Mouse (Mus musculus) frontal cortex, adult (tissue): ENCODE measurements around the gene Ccdc85c.

ENCODE experiments used
- ATAC-seq: cut with Nextera tagmentation; 2 replicates; pipeline ENCODE4 v1.9.2; 2017; ENCODE audit warnings: mild to moderate bottlenecking, moderate library complexity, mixed read lengths; ENCODE audit not compliant: low TSS enrichment

The Ccdc85c gene

GRCm38 (mm10) chr12:108294620-108295019, 19.4 kb upstream of the Ccdc85c start:
- no peak for ATAC-seq

GRCm38 (mm10) chr12:108292957-108293356, 17.7 kb upstream of the Ccdc85c start:
- peak; percentile 86 for ATAC-seq

- peak; percentile 47; the same call in 1 of the 2 replicates for ATAC-seq
These were observed 17.2 kb upstream of the Ccdc85c start for GRCm38 (mm10) chr12:108292419-108292818.

DNA sequence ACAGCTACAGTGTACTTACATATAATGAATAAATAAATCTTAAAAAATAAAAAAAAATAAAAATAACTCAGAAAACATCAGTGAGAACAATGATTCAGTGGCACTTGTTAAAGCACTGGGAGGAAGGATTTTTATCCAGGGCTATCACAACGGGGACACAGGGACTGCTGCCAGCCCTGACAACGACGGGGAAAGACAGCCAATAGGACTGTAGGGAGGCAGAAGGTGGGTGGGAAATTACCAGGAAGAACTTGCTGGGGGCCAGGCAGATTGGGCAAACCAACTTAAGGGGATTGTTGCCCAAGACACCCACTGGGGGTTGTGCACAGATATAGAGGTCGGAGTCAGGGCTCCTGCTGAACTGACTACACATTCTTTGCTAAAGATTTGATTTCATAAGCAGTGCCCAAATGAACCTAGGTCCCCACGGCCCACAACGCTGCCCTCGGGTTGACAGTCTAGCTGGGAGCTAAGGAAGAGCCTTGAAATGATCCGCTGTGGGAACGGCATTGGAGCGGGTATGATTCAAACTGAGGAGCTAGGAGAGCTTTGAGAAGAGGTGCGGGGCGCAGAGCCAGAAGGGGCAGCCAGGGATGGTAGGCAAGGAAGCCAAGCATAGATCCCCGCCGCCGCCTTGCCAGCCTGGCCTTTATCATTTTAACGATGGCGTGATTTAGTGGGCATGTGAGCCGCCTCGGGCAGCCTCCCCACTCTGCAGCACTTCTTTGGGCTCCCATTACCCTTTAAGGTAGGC, 13.1 kb upstream of the Ccdc85c start:
- no peak for ATAC-seq

DNA sequence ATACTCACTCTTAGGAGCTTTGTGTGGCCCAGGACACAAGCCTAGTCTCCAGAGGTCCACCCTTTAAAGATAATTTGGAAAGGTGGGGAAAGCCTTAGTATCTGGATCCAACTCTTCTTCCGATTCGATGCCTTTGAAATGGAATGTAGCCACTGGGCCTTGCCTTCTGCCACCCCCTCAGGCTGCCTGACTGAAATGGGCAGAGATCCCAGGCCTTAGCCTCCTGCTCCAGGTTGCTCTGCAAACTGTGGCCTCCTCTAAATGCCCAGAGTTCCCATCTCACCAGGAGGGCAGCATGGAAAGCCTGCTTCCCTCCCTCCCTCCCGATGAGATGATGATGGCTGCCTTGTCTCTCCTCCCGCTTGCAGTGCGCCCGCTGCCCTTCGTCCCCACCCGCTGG, 11.8 kb upstream of the Ccdc85c start:
- no peak for ATAC-seq

DNA sequence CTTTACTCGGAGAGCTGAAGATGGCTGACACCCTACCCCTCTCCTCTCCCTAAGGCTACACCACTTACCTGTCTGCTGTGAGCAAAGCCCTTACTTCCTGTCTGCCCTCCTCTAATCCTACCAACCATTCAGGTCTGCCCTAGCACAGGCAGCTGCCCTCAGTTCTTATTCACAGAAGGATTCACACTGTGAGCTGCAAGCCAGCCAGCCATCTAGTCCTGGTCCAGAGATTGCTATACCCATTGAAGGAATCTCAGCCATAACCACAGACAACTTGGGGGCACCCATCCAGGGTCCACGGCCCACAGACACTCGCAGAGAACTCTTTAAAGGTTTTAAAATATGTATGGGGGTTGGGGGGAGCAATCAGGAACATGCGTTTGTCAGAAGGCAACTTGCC, 11.2 kb upstream of the Ccdc85c start:
- no peak for ATAC-seq

- ATAC-seq = no peak
These were observed 10.2 kb upstream of the Ccdc85c start for GRCm38 (mm10) chr12:108285225-108286011.

GRCm38 (mm10) chr12:108284455-108285224, 9.4 kb upstream of the Ccdc85c start:
- no peak for ATAC-seq

DNA sequence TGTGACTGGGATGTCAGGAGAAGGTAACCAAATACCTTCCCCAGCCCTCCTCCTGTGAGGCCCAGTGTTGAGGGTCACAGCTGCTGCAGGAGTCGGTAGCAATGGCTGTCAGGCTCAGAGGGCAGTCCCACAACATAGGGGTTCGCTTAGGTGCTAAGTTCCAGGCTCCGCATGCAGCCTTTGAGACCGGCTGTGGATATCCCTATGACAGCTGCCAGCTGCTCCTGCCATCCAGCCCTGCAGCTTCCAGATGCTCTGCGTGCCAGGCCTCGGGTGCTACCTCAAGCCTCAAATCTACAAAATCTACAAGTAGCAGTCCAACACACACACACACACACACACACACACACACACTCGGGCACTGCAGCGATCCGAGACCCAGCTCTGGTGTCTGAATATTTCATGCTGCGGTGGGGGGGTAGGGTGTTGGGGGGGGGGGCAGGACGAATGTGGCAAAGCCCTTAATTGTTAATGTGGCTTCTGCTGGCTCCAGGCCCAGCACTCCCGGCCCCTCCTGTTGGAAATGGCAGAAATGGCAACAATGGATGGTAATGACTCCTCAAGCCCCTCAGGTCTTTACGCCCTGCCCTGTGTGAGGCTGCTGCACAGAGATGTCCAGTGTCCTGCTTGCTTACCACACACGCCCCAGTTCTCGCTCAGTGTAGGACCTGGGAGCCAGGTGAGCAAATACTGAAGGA, 3.1 kb upstream of the Ccdc85c start:
- no peak for ATAC-seq

DNA sequence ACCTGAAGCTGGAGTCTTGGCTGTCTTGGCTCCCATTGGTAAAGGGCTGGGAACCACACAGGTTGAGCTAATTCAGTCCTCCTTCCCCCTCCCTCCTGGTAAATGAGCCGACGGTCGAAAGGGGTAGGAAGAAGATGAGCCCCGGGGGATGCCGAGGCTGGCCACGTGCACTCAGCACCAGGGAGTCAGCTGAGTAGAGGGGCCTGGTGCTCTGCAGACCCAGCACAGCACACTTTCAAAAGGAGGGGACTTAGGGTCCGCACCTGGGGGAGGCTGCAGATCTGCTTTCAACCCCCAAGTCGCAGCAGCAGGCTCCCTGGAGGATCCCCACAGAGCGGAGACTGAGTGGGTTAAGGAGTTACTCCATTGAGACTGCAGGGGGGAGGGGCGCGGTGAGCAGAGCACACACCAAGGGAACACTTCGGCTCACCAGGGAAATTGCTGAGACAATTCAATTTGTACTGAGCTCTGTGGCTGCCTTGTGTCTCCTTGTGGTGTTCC, 2.2 kb upstream of the Ccdc85c start:
- no peak for ATAC-seq

DNA sequence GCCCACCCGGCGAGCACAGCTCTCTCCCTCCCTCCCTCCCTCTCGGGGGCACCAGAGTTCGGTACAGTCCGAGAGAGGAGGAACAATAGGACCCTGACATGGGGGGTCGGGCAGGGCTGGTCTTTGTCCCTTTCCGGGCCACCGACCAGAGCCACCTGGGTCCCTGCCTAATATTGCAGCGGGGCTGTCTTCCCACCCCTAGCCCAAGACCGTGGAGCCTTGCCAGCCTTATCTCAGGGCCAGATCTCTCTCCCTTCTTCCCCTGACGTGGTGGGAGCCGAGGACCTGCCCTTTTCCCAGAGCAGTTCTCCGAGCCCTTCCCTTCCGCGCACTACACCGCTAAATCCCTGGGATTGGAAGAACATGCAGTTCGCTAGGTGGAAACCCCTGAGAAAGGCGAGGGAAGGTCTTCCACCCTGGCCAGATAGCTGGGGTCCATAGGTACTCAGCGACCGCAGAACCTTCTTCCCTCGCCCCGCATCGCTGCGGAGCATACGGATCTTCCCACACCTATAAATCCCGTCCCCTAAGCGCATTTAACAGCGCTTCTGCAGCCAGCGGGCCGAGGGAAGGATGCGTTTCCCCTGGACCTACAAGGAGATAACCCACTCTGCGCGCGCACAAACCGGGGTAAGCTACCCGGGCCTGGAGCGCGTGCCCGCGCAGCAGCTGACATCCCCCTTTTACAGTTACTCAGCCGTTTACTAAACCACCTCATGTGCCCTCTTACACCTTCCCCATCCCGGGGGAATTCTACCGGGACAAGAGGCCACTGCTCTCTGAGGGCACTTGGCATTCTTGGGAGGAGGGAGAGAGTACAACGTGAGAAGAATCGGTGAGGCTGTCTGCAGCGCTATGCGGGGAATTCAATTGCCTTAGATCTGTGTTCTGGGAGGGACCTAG, 946 bp upstream of the Ccdc85c start:
- peak; percentile 21; the same call in 1 of the 2 replicates for ATAC-seq

DNA sequence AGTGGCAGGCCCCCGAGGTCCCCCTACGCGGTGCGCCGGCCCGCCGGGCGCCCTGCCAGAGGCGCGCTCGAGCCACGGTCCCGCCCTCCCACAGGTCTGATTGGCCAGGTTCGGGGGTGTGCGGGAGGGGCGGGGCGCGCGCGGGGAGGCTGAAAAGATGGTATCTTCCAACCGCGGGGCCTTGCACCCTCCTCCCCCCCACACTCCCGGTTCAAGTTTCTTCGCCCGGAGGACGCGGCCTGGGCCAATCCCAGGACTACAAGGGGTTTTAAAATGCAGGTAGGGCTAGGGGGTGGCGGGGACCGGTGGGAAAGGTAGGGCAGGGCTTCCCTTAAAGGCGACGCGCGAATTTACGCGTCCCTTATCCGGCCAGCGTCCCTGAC, 274 bp upstream of the Ccdc85c start:
- ATAC-seq = peak; percentile 62

DNA sequence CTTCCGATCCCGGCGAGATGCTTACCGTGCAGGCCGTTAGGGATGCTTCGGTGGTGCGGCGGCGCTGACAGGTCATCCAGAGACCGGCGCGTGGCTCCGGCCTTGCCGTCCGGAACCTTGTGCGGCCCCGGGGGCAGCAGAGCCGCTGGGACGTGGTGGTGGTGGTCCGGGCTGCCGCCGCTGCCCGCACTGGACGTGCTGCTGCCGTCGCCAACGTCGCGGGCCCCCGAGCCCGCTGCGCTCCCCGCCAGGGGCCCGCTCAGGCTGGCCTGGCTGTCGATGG, 971 bp downstream of the Ccdc85c start:
- ATAC-seq = no peak

DNA sequence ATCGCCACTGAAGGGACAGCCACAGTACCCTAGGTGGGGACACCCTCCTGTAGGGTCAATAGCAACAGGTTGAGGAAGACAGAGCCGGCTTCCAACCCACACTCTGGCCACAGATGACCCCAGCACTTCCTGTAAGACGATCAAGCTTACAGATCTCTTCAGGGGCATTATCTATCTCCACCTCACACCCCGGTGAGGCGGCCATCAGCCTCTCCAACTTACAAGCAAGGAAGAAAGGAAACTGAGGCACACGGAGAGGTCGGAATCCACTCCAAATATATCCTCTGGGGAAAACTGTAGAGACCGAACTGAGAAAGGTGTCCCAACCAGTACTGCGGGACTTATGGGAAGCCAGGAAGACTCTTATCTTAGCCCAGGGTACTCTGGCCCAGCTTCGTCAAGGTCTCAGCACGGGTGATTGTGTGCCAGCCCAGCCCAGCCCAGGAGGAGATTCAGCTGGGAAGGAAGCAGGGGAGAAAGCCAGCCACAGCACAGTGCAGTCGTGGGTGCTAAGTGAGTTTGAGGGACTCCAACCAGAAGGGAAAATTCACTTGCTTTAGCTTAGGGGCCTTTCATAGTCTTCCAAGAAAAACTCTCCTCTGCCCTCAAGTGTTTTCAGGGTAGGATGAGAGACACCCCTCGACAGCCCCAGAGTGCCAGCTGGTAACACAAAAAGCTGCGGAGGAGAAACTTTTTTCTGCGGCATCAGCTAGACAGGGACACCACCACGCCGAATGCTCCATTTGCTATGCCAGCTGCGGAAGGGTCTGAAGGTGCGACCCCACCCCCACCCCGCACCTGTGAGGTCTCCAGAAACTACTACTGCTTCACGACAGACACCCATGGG, 1.5 kb downstream of the Ccdc85c start:
- no peak for ATAC-seq

DNA sequence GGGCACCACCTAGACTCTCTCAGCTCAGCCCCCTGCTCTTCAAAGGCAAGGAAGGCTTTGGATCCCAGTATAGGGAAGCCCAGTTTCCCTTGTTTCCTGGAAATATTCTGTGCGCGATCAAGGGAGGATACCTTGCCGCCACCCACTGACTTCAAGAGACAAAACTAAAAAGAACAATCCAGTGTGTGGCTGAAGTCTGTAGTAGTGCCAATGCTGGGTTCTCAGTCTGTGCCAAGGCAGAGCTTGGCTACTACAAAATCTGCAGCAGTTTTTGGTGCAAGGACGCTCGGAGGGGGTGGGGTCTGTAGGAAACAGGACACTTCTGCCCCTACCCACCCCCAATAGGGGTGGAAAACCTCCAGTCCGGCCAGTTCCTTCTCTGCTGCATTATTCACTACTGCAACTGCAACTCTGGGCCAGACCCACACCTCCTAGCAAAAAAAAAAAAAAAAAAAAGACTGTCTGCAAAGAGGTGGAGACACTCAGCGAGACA, 3.0 kb downstream of the Ccdc85c start:
- ATAC-seq = no peak

- no peak for ATAC-seq
These were observed 3.7 kb downstream of the Ccdc85c start for GRCm38 (mm10) chr12:108271351-108272142.

- no peak for ATAC-seq
These were observed 4.8 kb downstream of the Ccdc85c start for GRCm38 (mm10) chr12:108270240-108270919.

DNA sequence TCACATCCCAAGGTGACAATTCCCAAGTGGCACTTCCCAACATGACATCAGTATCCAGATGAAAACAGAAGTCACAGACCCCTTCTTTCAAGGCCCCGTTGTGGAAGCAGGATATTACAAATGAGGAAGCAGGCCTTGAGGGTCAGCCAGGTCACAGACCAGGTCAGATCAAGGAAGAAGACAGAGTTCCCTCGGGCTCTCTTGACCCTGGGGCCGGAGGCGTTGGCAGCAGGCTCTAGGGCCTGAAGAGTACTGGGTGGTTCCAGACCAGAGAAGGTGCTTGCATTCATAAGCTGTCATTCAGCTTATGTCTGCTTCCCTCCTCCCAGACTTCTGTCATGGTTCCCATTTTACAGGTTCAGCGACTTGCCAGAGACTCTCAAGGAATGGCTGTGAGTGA, 5.5 kb downstream of the Ccdc85c start:
- no peak for ATAC-seq
